Mouse (Mus musculus): ENCODE measurements around the gene Trappc1.

- TF ChIP-seq TAL1 (IDR thresholded peaks at IDR 0.05; ENCODE audit: low read length) (no peak), GATA1 (IDR thresholded peaks at IDR 0.05; ENCODE audit: low read length) (no peak)
Observed at GRCm38 (mm10) chr11:69367616-69368355, 44.0 kb downstream of the Trappc1 start.

Measured in erythroblast, embryonic 14.5 days (primary cell).